Mouse (Mus musculus): ENCODE data around the gene Ppp1r15a. TPM values are rescaled to one million over a fixed set of nuclear protein-coding genes. Genes with fewer than 3 reads are reported as not detected.
"Not testable (repeated sequence)": the region's sequence is repeated elsewhere in the genome, so short reads cannot be mapped to it uniquely, and the experiment has no call there.

Ppp1r15a gene
- polyA plus RNA-seq, 1 experiment from 2014 or later = 27.1 TPM

DNA sequence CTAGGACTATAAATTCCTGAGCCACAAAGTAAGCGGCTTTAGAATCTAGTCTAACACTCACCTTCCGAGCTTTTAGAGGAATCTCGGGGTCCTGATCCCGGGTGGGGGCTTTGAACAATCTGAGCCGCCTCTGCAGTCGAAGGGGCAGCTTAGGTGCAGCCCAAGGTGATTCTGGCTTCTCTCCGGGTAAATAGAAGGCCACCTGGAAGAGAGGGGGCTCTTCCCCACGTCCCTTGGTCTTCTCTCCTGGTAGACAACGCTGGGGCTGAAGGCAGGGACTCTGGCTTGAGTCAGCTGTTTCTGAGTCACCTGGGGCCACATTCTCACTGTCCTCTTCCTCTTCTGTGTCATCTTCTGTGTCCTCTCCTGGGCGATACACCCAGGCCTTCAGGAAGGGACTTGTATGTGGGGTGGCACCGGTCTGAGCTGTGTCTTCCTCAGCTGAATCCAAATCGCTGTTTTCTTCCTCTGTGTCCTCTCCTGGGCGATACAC is 2.3 kb downstream of the Ppp1r15a start:
- H3K9ac ChIP-seq (ENCODE audit: low read length) = peak overlapping the region; percentile 23; the same call in 1 of the 2 replicates
- WGBS = 80% methylated on average over 13 of the region's 13 CpGs
- no peaks in the 10 kb centered on the region for H3K27me3 ChIP-seq (ENCODE audit: control insufficient read depth, insufficient read depth, low read length)
- no peaks in the 10 kb centered on the region for H3K36me3 ChIP-seq (ENCODE audit: control insufficient read depth, insufficient read depth)
- H3K4me2 ChIP-seq (ENCODE audit: low read depth, low read length) = peak overlapping the region; percentile 51
- peak overlapping the region; percentile 21 for H3K4me3 ChIP-seq (ENCODE audit: low read length)
- no peak overlapping the region for H3K27ac ChIP-seq (ENCODE audit: low read length)
- H3K9me3 ChIP-seq (replicated peaks; ENCODE audit: control insufficient read depth, low read length) = no peaks in the 10 kb centered on the region
- peaks cover 28% of the 10 kb centered on the region for H3K4me1 ChIP-seq (ENCODE audit: control insufficient read depth, insufficient read depth, low read length)
- ATAC-seq (replicated peaks; ENCODE audit: extremely low read depth, insufficient read depth, low FRiP score) = no peak

DNA sequence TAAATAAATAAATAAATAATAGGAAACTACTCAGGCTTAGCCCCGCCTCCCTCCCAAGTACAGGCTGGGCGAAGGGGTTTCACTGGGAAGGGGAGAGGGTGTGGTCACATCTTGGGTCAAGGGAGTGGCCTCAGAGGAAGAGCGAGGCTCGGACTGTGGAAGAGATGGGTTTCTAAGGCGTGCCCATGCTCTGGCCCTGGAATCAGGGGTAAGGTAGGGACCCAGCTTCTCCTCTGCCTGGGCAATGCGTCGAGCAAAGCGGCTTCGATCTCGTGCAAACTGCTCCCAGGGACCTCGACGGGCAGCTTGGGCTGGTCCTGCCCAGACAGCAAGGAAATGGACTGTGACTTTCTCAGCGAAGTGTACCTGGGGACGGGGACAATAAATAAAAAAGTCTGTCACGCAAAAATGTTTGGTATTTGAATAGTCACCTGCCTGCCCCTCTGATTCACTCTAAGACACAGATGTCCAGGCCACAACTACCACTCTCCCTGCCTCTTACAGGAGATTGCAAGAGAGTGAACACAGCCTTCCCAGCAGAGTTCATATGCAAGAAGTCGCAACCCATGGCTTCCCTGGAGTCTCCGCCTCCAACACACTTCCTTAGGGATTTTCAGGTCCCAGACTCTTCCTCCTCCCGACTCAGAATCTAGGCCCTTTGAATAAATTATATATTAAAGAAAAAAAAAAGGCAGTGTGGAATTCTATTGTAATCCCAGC is 3.0 kb downstream of the Ppp1r15a start:
- no peak for ATAC-seq (replicated peaks; ENCODE audit: extremely low read depth, insufficient read depth, low FRiP score)
- Histone ChIP-seq H3K4me3 (ENCODE audit: low read length) (peak overlapping the region; percentile 21), H3K9me3 (replicated peaks; ENCODE audit: control insufficient read depth, low read length) (no peaks in the 10 kb centered on the region), H3K36me3 (ENCODE audit: control insufficient read depth, insufficient read depth) (no peaks in the 10 kb centered on the region), H3K27ac (ENCODE audit: low read length) (no peak overlapping the region), H3K4me1 (ENCODE audit: control insufficient read depth, insufficient read depth, low read length) (peaks cover 28% of the 10 kb centered on the region), H3K27me3 (ENCODE audit: control insufficient read depth, insufficient read depth, low read length) (no peaks in the 10 kb centered on the region), H3K9ac (ENCODE audit: low read length) (no peak overlapping the region), H3K4me2 (ENCODE audit: low read depth, low read length) (peak overlapping the region; percentile 51)
- WGBS = 66% methylated on average over 18 of the region's 18 CpGs

DNA sequence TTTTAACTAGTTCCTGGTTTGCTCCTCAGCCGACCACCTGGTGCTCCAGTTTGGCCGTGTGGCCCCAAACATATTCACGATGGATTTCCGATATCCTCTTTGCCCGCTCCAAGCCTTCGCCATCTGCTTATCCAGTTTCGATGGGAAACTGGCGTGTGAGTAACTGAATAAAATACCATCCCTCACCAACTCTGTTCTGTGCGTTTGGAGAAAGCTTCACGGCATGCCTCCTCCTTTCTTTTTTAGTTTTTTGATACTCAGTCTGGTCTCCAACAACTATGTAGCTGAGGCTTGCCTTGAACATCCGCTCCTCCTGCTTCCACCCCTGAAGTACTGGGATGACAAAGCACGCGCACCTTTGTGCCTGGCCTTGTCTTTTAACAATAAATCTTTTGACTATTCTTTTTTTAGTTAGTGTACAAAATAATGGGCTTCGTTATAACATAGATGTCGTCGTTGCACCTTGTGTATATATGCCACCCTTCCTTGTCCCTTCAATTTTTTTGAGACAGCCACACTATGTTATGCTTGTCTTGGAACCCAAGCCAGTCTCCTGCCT is 3.8 kb downstream of the Ppp1r15a start:
- no peak for ATAC-seq (replicated peaks; ENCODE audit: extremely low read depth, insufficient read depth, low FRiP score)
- Histone ChIP-seq H3K4me3 (ENCODE audit: low read length) (peak overlapping the region; percentile 69), H3K4me2 (ENCODE audit: low read depth, low read length) (peak overlapping the region; percentile 66), H3K4me1 (ENCODE audit: control insufficient read depth, insufficient read depth, low read length) (peaks cover 28% of the 10 kb centered on the region), H3K9ac (ENCODE audit: low read length) (peak overlapping the region; percentile 76), H3K27me3 (ENCODE audit: control insufficient read depth, insufficient read depth, low read length) (no peaks in the 10 kb centered on the region), H3K36me3 (ENCODE audit: control insufficient read depth, insufficient read depth) (no peaks in the 10 kb centered on the region), H3K27ac (ENCODE audit: low read length) (no peak overlapping the region), H3K9me3 (replicated peaks; ENCODE audit: control insufficient read depth, low read length) (no peaks in the 10 kb centered on the region)
- 52% methylated on average over 16 of the region's 16 CpGs for WGBS

DNA sequence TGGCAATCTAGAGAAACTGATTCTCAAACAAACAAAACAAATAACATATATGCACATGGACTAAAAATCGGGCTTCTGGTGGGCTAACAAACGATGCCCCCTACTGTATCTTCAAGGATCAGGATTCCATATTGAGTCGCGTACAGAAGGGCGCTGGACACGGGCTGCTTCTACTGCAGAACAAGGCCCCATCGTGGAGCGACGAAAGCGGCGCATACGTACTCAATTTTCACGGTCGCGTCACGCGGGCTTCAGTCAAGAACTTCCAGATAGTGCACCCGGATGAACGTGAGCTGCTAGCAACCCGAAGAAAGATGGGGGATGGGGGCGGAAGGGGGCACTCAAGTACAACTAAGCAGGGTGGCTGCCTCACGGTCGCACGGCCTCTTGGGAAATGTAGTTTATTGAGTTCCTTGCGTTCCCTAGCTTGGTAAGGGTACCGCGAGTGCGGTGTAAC is 4.3 kb downstream of the Ppp1r15a start:
- WGBS = under 1% methylated on average over 28 of the region's 28 CpGs
- ATAC-seq (replicated peaks; ENCODE audit: extremely low read depth, insufficient read depth, low FRiP score) = peak; percentile 35
- H3K27ac ChIP-seq (ENCODE audit: low read length) = peak overlapping the region; percentile 87

DNA sequence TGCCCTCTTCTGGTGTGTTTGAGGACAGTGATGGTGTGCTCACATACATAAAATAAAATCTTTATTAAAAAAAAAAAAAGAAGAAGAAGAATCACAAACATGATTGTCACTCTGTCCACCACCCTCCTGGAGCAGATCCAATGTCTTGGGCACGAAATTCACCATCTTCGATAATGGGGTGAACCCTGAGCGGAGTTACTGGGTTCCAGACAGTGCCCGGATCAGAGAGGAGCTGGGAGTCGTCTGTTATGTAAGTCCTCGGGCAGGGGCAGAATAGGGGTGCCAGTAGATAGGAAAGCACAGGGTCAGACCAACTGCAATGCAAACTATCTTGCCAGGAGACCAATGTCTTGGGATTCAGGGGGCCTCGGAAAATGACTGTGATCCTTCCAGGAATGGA is 5.5 kb downstream of the Ppp1r15a start:
- WGBS = 93% methylated on average over 7 of the region's 7 CpGs

More for the DNA sequence above, 4.3 kb downstream of the Ppp1r15a start:
- Histone ChIP-seq H3K4me1 (ENCODE audit: control insufficient read depth, insufficient read depth, low read length) (peaks cover 28% of the 10 kb centered on the region), H3K4me2 (ENCODE audit: low read depth, low read length) (peak overlapping the region; percentile 66), H3K9ac (ENCODE audit: low read length) (peak overlapping the region; percentile 76), H3K36me3 (ENCODE audit: control insufficient read depth, insufficient read depth) (no peaks in the 10 kb centered on the region), H3K27me3 (ENCODE audit: control insufficient read depth, insufficient read depth, low read length) (no peaks in the 10 kb centered on the region), H3K9me3 (replicated peaks; ENCODE audit: control insufficient read depth, low read length) (no peaks in the 10 kb centered on the region), H3K4me3 (ENCODE audit: low read length) (peak overlapping the region; percentile 69)

DNA sequence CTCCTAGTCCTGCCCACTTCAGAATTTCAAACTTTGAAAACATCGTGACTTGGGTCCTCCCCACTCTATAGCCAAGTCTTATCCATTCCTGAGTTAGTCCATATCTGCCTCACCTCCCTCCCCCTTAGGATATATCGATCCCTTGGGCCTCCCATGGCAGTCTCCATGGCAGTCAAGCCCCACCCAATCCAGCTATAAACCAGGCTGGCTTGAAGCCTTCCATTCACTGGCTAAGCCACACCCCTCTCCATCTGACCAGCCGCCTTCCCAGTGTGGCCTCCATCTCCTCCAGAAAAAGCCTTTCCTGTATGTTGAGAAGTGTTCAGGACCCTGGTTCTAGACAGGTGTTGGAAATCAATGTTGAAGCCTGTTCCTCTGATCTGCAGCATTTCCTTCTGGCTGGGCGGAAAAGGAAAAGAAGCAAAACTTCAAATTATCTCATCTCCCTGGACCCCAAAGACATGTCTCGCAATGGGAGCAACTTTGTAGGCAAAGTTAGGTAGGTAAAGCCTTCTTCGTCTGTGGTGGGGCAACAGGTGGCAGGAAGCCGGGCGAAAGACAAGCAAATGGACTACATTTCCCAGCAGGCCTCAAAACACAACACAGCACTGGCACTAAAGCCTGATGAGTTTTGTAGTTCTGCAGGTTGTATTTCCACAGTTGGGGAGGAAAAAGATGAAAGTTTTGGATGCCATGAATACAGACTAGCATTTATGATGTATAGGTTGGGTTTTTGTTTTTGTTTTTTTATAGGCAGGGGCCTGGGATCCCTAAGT is 6.5 kb downstream of the Ppp1r15a start:
- H3K27ac ChIP-seq (ENCODE audit: low read length) = no peak overlapping the region
- H3K27me3 ChIP-seq (ENCODE audit: control insufficient read depth, insufficient read depth, low read length) = no peaks in the 10 kb centered on the region
- 75% methylated on average over 8 of the region's 8 CpGs for WGBS

More for the DNA sequence above, 5.5 kb downstream of the Ppp1r15a start:
- ATAC-seq (replicated peaks; ENCODE audit: extremely low read depth, insufficient read depth, low FRiP score) = no peak
- H3K27me3 ChIP-seq (ENCODE audit: control insufficient read depth, insufficient read depth, low read length) = no peaks in the 10 kb centered on the region
- peaks cover 28% of the 10 kb centered on the region for H3K4me1 ChIP-seq (ENCODE audit: control insufficient read depth, insufficient read depth, low read length)
- no peak overlapping the region for H3K27ac ChIP-seq (ENCODE audit: low read length)
- no peak overlapping the region for H3K4me3 ChIP-seq (ENCODE audit: low read length)
- no peaks in the 10 kb centered on the region for H3K9me3 ChIP-seq (replicated peaks; ENCODE audit: control insufficient read depth, low read length)
- no peak overlapping the region for H3K9ac ChIP-seq (ENCODE audit: low read length)
- no peak overlapping the region for H3K4me2 ChIP-seq (ENCODE audit: low read depth, low read length)
- no peaks in the 10 kb centered on the region for H3K36me3 ChIP-seq (ENCODE audit: control insufficient read depth, insufficient read depth)

DNA sequence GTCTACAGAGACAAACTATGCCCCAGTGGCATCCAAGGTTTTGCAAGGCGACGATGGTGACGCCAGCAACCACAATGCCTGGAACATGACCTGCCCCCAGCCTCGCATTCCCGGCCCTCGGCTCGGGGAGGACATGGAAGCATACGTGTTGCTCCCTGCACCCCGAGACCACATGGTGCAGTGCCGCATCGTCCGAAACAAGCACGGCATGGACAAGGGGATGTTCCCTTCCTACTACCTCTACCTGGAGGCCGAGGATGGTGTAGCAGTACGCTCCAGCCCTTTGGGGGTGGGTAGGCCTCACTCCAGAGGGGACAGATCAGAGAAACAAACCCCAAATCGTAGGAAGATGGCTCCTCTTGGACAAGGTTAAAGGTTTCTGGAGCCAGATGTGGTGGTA is 7.5 kb downstream of the Ppp1r15a start:
- no peak for ATAC-seq (replicated peaks; ENCODE audit: extremely low read depth, insufficient read depth, low FRiP score)
- Histone ChIP-seq H3K27ac (ENCODE audit: low read length) (no peak overlapping the region), H3K4me1 (ENCODE audit: control insufficient read depth, insufficient read depth, low read length) (peaks cover 14% of the 10 kb centered on the region), H3K9ac (ENCODE audit: low read length) (no peak overlapping the region), H3K36me3 (ENCODE audit: control insufficient read depth, insufficient read depth) (no peaks in the 10 kb centered on the region), H3K27me3 (ENCODE audit: control insufficient read depth, insufficient read depth, low read length) (no peaks in the 10 kb centered on the region), H3K4me2 (ENCODE audit: low read depth, low read length) (no peak overlapping the region), H3K9me3 (replicated peaks; ENCODE audit: control insufficient read depth, low read length) (no peaks in the 10 kb centered on the region), H3K4me3 (ENCODE audit: low read length) (no peak overlapping the region)
- 90% methylated on average over 16 of the region's 16 CpGs for WGBS

More for the DNA sequence above, 6.5 kb downstream of the Ppp1r15a start:
- Histone ChIP-seq H3K4me2 (ENCODE audit: low read depth, low read length) (no peak overlapping the region), H3K9ac (ENCODE audit: low read length) (no peak overlapping the region), H3K4me1 (ENCODE audit: control insufficient read depth, insufficient read depth, low read length) (peaks cover 19% of the 10 kb centered on the region), H3K9me3 (replicated peaks; ENCODE audit: control insufficient read depth, low read length) (no peaks in the 10 kb centered on the region), H3K4me3 (ENCODE audit: low read length) (no peak overlapping the region), H3K36me3 (ENCODE audit: control insufficient read depth, insufficient read depth) (no peaks in the 10 kb centered on the region)
- ATAC-seq (replicated peaks; ENCODE audit: extremely low read depth, insufficient read depth, low FRiP score) = no peak

DNA sequence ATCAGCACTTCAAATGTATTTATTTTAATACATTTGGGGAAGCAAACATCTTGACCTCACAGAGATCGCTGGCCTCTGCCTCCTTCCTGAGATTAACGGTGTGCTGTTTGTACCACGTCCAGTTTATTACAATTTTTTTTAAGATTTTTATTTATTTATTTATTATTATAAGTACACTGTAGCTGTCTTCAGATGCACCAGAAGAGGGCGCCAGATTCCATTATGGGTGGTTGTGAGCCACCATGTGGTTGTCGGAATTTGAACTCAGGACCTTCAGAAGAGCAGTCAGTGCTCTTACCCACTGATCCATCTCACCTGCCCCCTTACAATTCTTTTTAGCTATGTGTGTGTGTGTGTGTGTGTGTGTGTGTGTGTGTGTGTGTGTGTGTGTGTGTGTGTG is 9.2 kb downstream of the Ppp1r15a start:
- not testable (repeated sequence) for ATAC-seq (replicated peaks; ENCODE audit: extremely low read depth, insufficient read depth, low FRiP score); H3K27me3 ChIP-seq (ENCODE audit: control insufficient read depth, insufficient read depth, low read length); H3K36me3 ChIP-seq (ENCODE audit: control insufficient read depth, insufficient read depth); H3K27ac ChIP-seq (ENCODE audit: low read length); H3K4me2 ChIP-seq (ENCODE audit: low read depth, low read length); H3K4me3 ChIP-seq (ENCODE audit: low read length); H3K4me1 ChIP-seq (ENCODE audit: control insufficient read depth, insufficient read depth, low read length); H3K9ac ChIP-seq (ENCODE audit: low read length); H3K9me3 ChIP-seq (replicated peaks; ENCODE audit: control insufficient read depth, low read length)
- WGBS = 64% methylated on average over 5 of the region's 5 CpGs
